Mouse (Mus musculus) layer of hippocampus, adult 18-20 months (tissue): ENCODE results near the gene 1110051M20Rik. TPM values are rescaled to one million over a fixed set of nuclear protein-coding genes. Genes with fewer than 3 reads are reported as not detected.

Source experiments
- DNase-seq, 2 experiments: peaks; one replicate each; pipeline ENCODE4 v3.0.0; 2022; ENCODE audit warnings: low spot score in 2 of 2
- long read RNA-seq: library from polyadenylated mRNA; stranded (forward); transcript quantifications from one replicate; pipeline ENCODE4 v2.0.0, GENCODE M21; 2021
- total RNA-seq, 2 experiments: library from RNA; stranded (reverse); gene quantifications; 2 replicates each; pipeline ENCODE4 v1.2.3; 2021

Gene 1110051M20Rik
- total RNA-seq, result 100 to 1,000 TPM; 111 to 121 TPM
- long read RNA-seq, transcript 1110051M20Rik-203 (9 exons, 1,977 nt), result major isoform, 103 of 155 reads
- long read RNA-seq, partial matches to known transcripts, result 27 of 155 reads
- long read RNA-seq, other reads (novel, unspliced or antisense), result 20 of 155 reads

DNA sequence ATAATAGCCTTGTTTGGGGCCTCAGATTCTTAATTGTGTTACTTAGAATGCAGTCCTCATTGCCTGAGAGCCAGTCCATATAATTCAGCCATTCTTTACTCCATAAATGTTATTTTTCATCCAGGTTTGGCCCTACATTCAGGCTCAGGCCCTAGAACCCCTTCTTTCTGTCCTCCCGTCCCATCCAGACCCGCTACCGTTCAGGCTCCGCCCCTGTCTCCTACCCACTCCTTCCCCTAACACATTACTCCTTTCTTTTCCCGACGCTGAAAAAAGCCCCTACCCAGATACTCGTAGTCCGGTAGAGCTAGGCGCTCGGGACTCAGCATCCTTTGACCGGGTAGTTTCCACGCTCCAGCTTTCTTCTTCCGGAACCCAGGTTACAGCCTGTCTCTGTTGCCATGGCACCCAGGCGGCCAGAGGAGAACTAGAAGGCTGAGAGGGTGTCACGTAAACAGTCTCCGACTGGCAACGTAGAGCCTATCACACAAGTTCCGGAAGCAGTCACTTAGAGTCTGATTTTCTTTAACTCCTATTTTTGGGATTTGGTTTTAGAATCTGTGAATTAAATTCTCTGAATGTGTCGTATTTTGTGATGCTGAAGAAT is at the start of gene 1110051M20Rik:
TSS of gene 1110051M20Rik (minus strand) at position 419 of the 607 bp plus-strand sequence.
- DNase-seq, result peak; percentile 79 to 93

- DNase-seq, result no peak
These were observed 49.5 kb upstream of the 1110051M20Rik start for GRCm38 (mm10) chr2:91493981-91494380.

DNA sequence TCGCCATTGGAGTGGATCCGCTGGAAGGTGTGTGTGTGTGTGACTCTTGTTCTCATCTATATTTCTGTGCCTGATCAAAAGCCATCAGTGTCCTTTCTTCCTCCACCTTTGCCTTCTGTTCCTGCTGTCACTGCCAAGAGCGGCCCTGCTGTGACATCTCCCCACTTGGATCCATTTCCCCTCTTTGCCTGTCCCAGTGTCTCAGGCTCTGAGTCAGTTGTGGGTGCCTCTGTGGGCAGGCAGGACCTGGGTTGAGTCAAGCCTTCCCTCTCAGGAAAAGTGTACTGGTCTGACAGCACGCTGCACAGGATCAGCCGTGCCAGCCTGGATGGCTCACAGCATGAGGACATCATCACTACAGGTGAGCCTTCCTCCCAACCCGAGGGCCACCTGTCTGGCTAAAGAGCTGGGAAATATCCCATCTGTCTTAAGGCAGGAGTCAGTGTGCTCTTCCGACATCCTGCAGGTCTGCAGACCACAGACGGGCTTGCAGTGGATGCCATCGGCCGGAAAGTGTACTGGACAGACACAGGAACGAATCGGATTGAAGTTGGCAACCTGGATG is 47.6 kb upstream of the 1110051M20Rik start:
- no peak for DNase-seq

DNA sequence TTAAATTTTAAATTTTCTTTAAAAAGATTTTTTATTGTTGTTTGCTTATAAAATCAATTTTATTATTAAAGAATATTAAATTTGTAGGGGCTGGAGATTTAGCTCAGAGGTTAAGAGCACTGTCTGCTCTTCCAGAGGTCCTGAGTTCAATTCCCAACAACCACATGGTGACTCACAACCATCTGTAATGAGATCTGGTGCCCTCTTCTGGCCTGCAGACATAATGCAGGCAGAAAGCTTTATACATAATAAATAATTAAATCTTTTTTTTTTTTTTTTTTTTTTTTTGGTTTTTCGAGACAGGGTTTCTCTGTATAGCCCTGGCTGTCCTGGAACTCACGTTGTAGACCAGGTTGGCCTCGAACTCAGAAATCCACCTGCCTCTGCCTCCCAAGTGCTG is 42.8 kb upstream of the 1110051M20Rik start:
- DNase-seq, result peak in 1 of 2 experiments; percentile 44

GRCm38 (mm10) chr2:91485256-91485655 is 40.8 kb upstream of the 1110051M20Rik start:
- no peak for DNase-seq

DNA sequence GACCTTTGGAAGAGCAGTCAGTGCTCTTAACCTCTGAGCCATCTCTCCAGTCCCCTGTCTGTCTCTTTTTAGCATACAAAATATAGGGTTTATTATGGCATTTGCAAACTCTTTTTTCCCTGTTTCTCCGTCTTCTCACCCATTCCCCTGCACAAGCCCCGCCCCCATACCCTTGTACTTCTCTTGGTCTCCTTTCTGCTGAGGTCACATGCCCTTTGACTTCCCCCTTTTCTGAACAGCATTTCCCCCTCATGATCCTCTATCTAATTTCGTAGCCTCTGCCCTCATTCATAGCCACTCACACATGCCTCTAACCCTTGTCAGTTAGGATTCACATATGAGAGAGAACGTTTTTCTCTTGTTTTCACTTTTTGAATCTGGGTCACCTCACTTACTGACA is 40.2 kb upstream of the 1110051M20Rik start:
- no peak for DNase-seq

DNA sequence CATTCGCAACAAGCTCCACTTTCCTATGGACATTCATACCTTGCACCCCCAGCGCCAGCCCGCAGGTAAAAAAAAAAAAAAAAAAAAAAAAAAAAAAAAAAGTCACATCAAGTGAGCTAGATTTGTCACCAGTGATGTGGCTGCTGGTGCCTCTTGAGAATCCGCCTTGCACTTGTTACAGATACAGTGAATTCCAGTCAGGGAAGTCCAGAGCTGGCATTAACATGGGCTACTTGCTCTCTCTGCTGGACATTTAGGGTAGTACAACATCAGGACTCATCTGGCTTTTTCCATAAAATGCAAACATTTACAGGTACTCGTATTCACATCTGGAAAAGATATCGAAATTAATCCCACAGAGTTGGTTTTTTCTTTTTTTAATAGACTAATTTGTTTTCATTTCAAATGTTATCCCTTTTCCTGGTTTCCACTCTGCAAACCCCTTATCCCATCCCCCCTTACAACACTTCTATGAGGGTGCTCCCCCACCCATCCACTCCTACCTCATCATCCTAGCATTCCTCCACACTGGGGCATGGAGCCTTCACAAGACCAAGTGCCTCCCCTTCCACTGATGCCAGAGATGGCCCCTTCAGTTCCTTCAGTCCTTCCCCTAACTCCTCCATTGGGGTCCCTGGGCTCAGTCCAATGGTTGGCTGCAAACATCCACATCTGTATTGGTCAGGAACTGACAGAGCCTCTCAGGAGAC is 36.5 kb upstream of the 1110051M20Rik start:
- peak in 1 of 2 experiments; percentile 86 for DNase-seq

DNA sequence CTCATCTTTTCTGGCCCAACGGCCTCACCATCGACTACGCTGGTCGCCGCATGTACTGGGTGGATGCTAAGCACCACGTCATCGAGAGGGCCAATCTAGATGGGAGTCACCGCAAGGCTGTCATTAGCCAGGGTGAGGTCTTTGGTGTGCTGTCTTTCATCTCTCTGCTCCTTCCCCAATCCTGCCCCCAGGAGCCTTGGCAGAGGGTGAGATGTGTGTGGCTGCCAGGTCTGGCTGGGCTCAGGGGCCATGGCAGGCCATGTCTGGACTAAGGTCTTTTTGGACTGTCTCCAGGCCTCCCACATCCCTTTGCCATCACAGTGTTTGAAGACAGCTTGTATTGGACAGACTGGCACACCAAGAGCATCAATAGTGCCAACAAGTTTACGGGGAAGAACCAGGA is 35.9 kb upstream of the 1110051M20Rik start:
- no peak for DNase-seq

- no peak for DNase-seq
These were observed 32.3 kb upstream of the 1110051M20Rik start for GRCm38 (mm10) chr2:91476841-91477240.

DNA sequence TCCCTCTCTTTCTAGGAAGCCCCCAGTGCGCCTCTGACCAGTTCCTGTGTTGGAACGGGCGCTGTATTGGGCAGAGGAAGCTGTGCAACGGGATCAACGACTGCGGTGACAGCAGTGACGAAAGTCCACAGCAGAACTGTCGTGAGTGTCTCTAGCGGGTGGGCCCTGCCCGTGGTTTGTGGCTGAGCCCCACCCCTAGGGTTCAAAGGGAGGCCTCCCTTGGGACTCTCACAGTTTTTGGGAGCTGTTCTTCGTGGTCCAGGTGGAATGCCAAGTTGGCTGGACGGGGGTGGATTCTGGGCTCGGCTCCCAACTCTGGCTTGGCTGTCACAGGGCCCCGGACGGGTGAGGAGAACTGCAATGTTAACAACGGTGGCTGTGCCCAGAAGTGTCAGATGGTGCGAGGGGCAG is 31.8 kb upstream of the 1110051M20Rik start:
- no peak for DNase-seq

- no peak for DNase-seq
These were observed 31.3 kb upstream of the 1110051M20Rik start for GRCm38 (mm10) chr2:91475791-91476190.

DNA sequence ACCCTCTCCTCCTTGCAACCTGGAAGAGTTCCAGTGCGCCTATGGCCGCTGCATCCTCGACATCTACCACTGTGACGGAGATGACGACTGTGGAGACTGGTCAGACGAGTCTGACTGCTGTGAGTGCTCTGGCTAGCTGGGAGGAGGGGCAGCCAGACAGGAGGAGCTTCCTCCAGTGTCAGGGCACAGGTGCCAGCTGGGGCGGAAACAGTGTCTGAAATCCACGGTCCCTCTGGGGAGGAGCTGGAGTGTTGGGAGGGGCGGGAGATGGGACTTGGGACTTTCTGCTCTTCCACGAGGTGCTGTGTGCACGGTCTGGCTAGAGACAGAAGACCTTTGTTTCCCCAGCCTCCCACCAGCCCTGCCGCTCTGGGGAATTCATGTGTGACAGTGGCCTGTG is 29.9 kb upstream of the 1110051M20Rik start:
- no peak for DNase-seq

DNA sequence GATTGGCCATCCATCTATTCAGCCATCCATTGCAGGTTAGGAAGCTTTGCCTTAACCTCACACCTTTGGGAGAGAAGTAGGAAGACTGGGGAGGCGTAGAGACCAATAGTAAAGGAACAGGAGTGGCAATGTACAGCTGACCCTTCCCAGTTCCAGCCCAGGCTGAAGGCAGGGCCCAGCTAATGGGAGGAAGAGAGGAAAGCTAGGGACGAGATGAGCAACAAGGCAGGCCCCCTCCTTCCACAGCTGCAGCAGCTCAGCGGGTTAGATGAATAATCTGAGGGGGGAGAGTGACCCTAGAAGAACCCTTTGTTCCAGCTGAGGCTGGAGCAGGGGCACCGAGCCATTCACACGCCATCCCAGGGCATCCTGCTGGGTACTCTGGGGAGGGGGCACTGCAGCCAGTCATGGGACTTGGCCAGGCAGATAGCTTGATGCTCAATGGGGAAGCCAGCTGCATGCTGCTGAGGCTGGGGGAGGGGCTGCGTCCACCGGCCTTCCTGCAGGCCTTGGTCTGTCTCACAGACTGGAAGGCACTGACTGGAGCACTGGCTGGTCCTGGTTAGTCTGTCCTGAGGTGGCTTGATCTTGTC is 25.6 kb upstream of the 1110051M20Rik start:
- DNase-seq, result peak in 1 of 2 experiments; percentile 72

DNA sequence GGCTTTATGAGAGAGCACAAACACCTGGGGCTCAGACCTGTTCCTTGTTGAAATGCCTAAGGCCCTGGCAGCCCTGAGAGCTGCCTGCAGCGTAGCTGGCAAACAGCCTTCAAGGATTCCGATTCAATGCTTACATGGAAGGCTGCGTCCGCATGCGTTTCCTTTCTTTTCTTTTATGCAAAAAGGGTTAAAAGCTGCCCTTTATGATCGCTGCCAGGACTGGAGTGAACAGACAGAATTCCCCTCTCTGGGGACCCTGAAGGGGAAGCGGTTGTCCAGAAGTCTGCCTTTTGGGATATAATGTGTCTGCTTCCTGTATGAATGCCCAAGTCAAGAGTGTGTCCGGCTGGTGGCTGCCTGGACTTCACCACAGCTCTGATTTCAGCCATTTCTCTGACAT is 23.1 kb upstream of the 1110051M20Rik start:
- DNase-seq, result no peak

DNA sequence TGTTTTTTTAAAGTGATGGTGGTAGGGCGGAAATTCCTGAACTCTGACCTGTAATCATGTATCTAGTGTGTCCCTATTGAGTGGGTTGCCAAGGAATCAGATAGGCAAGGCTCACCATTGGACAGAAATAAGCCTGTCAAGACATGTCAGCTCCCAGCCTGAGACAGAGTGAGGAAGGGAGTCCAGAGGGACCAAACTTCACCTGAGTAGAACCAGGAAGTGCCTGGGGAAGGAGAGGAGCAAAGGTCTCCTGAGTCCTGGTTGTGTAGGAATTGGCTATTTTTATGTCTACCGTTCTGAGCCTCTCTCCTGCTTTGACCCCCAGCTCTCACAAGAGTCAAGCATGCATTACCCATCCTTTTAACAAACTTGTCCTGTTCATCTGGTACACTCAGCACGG is 21.4 kb upstream of the 1110051M20Rik start:
- no peak for DNase-seq

DNA sequence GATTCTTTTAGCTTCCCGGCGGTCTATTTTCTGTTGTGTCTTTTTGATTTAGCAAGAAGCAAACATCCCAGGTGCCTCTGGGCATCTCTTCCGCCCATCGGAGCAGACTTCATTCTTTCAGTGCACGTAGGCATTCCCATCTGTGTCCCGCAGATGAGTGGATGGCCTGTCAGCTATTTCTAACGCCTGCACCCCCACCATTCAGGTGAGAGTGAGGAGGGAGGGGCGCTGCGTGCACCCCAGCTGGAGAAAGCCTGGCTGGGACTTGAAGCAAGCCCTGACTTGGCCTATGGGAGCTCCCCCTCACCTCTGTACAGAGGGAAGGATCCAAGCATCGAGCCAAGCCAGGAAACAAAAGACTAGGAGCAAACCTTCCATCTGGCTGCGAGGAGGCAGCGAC is 18.2 kb upstream of the 1110051M20Rik start:
- no peak for DNase-seq

DNA sequence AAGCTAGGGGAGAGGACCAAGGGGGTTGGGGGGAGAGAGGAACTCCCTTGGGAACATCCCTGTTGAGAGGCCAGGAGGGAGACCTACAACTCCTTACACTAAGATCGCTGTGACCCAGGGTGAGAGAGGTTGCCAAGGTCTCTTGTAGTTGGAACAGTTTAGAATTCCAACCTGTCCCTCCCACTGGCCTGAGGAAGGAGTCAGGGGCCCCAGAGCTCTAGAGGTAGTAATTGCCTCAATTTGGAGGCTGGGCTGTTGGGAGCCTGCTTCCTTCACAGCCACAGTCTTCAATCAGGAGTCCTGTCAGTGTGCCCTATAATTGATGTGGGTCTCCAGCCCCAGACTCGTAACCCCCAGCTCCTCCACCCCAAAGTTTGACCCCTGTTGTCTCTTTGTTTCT is 17.7 kb upstream of the 1110051M20Rik start:
- no peak for DNase-seq

GRCm38 (mm10) chr2:91461341-91461740 is 16.8 kb upstream of the 1110051M20Rik start:
- DNase-seq, result no peak

DNA sequence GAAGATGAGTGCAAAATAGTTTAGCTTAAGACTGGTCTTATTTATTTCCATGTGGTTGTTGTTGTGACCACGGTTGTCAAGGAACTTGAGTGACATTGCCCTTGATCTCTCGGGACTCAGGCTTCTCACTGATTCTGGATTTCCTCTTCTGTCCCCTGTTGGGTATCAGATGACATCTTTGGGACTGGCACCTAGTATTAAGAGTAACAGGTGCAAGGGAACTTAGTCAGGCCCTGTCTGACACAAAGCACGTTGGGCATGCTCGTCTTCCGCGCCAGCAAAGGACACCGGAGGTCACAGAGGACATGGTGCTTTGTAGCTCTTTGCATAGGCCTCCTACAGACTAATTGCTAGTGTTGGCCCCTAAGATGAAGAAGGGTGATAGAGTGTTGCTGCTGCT is 16.3 kb upstream of the 1110051M20Rik start:
- DNase-seq, result no peak

- no peak for DNase-seq
These were observed 15.6 kb upstream of the 1110051M20Rik start for GRCm38 (mm10) chr2:91460076-91460475.

- peak in 1 of 2 experiments; percentile 36 for DNase-seq
These were observed 14.3 kb upstream of the 1110051M20Rik start for GRCm38 (mm10) chr2:91458673-91459391.
